Mouse (Mus musculus) forebrain, embryonic 11.5 days (tissue): Measurements from ENCODE around the gene Sdc3. TPM values are rescaled to one million over a fixed set of nuclear protein-coding genes. Genes with fewer than 3 reads are reported as not detected.

Experiments used
- ATAC-seq: fragments of 200-750 bp; cut with Nextera tagmentation; replicated peaks from 2 replicates; pipeline ENCODE4 v1.8.0; 2017; ENCODE audit warnings: moderate TSS enrichment; ENCODE audit not compliant: low FRiP score
- DNase-seq: peaks from one replicate; pipeline ENCODE4 v3.0.0-alpha.2; 2017; ENCODE audit warnings: low spot score
- H3K27ac ChIP-seq: fragments of 300-500 bp; sonication (generic); 2 replicates; pipeline ENCODE4 v1.5.1; 2014; ENCODE audit warnings: low read depth, low read length
- H3K27me3 ChIP-seq: fragments of 300-500 bp; sonication (generic); 2 replicates; pipeline ENCODE4 v1.6.1; 2014; ENCODE audit warnings: mild to moderate bottlenecking, low read length, mixed read lengths; ENCODE audit not compliant: control insufficient read depth, insufficient read depth
- H3K36me3 ChIP-seq: fragments of 300-500 bp; sonication (generic); 2 replicates; pipeline ENCODE4 v1.6.1; 2014; ENCODE audit warnings: mild to moderate bottlenecking, low read length, moderate library complexity, mixed read lengths; ENCODE audit not compliant: control insufficient read depth, insufficient read depth
- H3K4me1 ChIP-seq: fragments of 300-500 bp; sonication (generic); replicated peaks from 2 replicates; pipeline ENCODE4 v1.6.1; 2014; ENCODE audit warnings: low read length, mixed read lengths; ENCODE audit not compliant: control insufficient read depth, insufficient read depth
- H3K4me2 ChIP-seq: fragments of 300-500 bp; sonication (generic); 2 replicates; pipeline ENCODE4 v1.6.1; 2014; ENCODE audit warnings: low read depth, mild to moderate bottlenecking, low read length, moderate library complexity, mixed read lengths; ENCODE audit not compliant: severe bottlenecking
- H3K4me3 ChIP-seq: fragments of 300-500 bp; sonication (generic); 2 replicates; pipeline ENCODE4 v1.5.1; 2014; ENCODE audit warnings: low read depth, low read length
- H3K9ac ChIP-seq: fragments of 300-500 bp; sonication (generic); 2 replicates; pipeline ENCODE4 v1.6.1; 2014; ENCODE audit warnings: low read length
- H3K9me3 ChIP-seq: fragments of 300-500 bp; sonication (generic); 2 replicates; pipeline ENCODE4 v1.6.1; 2016; ENCODE audit warnings: low read length, mixed read lengths; ENCODE audit not compliant: control insufficient read depth
- WGBS: fragments of 180-500 bp; shearing (Covaris S2); extraction: QIAGEN DNeasy Blood & Tissue Kit; methylation state at CpG from one replicate; pipeline ENCODE4 v1.1.7; 2014; 5-methylcytosine and 5-hydroxymethylcytosine counted together
- polyA plus RNA-seq: library from polyadenylated mRNA; unstranded; fragments of >200 nt; fragmentation: Nextera tagmentation; extraction: Ambion mirVana; gene quantifications from 2 replicates; pipeline ENCODE4 v1.2.1, GENCODE M21; 2014

Gene Sdc3
- polyA plus RNA-seq, 1 experiment from 2014 or later = 19.5 TPM

GRCm38 (mm10) chr4:130841107-130841840 is 48.9 kb downstream of the Sdc3 start:
- H3K27me3 ChIP-seq = peaks cover 30% of the 10 kb centered on the region
- H3K4me1 ChIP-seq = peaks cover 17% of the 10 kb centered on the region; the same call in 1 of the 2 replicates
- peak; percentile 73 for DNase-seq
- no peaks in the 10 kb centered on the region for H3K36me3 ChIP-seq
- peak; percentile 56 for ATAC-seq
- H3K9ac ChIP-seq = no peak overlapping the region
- no peak overlapping the region for H3K4me2 ChIP-seq
- WGBS = 73% methylated on average over 7 of the region's 8 CpGs
- H3K4me3 ChIP-seq = no peak overlapping the region
- H3K27ac ChIP-seq = no peak overlapping the region
- no peaks in the 10 kb centered on the region for H3K9me3 ChIP-seq

- Histone ChIP-seq H3K4me2 (no peak overlapping the region), H3K9ac (no peak overlapping the region), H3K27me3 (no peaks in the 10 kb centered on the region), H3K27ac (no peak overlapping the region), H3K4me1 (no peaks in the 10 kb centered on the region), H3K9me3 (no peaks in the 10 kb centered on the region), H3K36me3 (no peaks in the 10 kb centered on the region), H3K4me3 (no peak overlapping the region)
- DNase-seq (no peak), ATAC-seq (no peak)
- WGBS = 81% methylated on average over 14 of the region's 14 CpGs
These were observed 56.5 kb downstream of the Sdc3 start for GRCm38 (mm10) chr4:130848814-130849213.

- H3K4me1 ChIP-seq = peaks cover 7% of the 10 kb centered on the region; the same call in 1 of the 2 replicates
- no peak overlapping the region for H3K4me2 ChIP-seq
- H3K4me3 ChIP-seq = no peak overlapping the region
- no peaks in the 10 kb centered on the region for H3K9me3 ChIP-seq
- no peak for DNase-seq
- H3K27ac ChIP-seq = no peak overlapping the region
- no peaks in the 10 kb centered on the region for H3K36me3 ChIP-seq
- peaks cover 16% of the 10 kb centered on the region for H3K27me3 ChIP-seq
- no peak overlapping the region for H3K9ac ChIP-seq
- 66% methylated on average over 8 of the region's 8 CpGs for WGBS
- ATAC-seq = no peak
These were observed 65.3 kb downstream of the Sdc3 start for GRCm38 (mm10) chr4:130857661-130858060.

- ATAC-seq (no peak), DNase-seq (no peak)
- Histone ChIP-seq H3K4me2 (no peak overlapping the region), H3K4me3 (no peak overlapping the region), H3K36me3 (no peaks in the 10 kb centered on the region), H3K4me1 (peaks cover 7% of the 10 kb centered on the region; the same call in 1 of the 2 replicates), H3K27ac (no peak overlapping the region), H3K27me3 (peaks cover 20% of the 10 kb centered on the region), H3K9me3 (no peaks in the 10 kb centered on the region), H3K9ac (no peak overlapping the region)
- 98% methylated on average over 7 of the region's 7 CpGs for WGBS
These were observed 66.5 kb downstream of the Sdc3 start for GRCm38 (mm10) chr4:130858880-130859279.

- no peak overlapping the region for H3K4me3 ChIP-seq
- 73% methylated on average over 8 of the region's 8 CpGs for WGBS
- no peak overlapping the region for H3K27ac ChIP-seq
- peaks cover 7% of the 10 kb centered on the region; the same call in 1 of the 2 replicates for H3K4me1 ChIP-seq
- H3K4me2 ChIP-seq = no peak overlapping the region
- H3K36me3 ChIP-seq = no peaks in the 10 kb centered on the region
- DNase-seq (no peak), ATAC-seq (no peak)
- H3K27me3 ChIP-seq = peaks cover 22% of the 10 kb centered on the region
- no peak overlapping the region for H3K9ac ChIP-seq
- H3K9me3 ChIP-seq = no peaks in the 10 kb centered on the region
These were observed 67.1 kb downstream of the Sdc3 start for GRCm38 (mm10) chr4:130859467-130859866.

- H3K27me3 ChIP-seq = peaks cover 22% of the 10 kb centered on the region
- WGBS = 57% methylated on average over 15 of the region's 15 CpGs
- DNase-seq (no peak), ATAC-seq (no peak)
- H3K4me3 ChIP-seq = peak overlapping the region; percentile 16
- H3K27ac ChIP-seq = no peak overlapping the region
- H3K9me3 ChIP-seq = no peaks in the 10 kb centered on the region
- H3K4me1 ChIP-seq = peaks cover 18% of the 10 kb centered on the region
- no peaks in the 10 kb centered on the region for H3K36me3 ChIP-seq
- no peak overlapping the region for H3K9ac ChIP-seq
- H3K4me2 ChIP-seq = peak overlapping the region; percentile 49
These were observed 68.7 kb downstream of the Sdc3 start for GRCm38 (mm10) chr4:130860902-130861652.

- ATAC-seq (peak; percentile 79), DNase-seq (peak; percentile 70)
- 2% methylated on average over 30 of the region's 30 CpGs for WGBS
- Histone ChIP-seq H3K9me3 (no peaks in the 10 kb centered on the region), H3K27me3 (peaks cover 26% of the 10 kb centered on the region), H3K4me2 (peak overlapping the region; percentile 49), H3K4me3 (peak overlapping the region; percentile 16), H3K9ac (peak overlapping the region; percentile 23; the same call in 1 of the 2 replicates), H3K4me1 (peaks cover 19% of the 10 kb centered on the region), H3K36me3 (no peaks in the 10 kb centered on the region), H3K27ac (no peak overlapping the region)
These were observed 69.4 kb downstream of the Sdc3 start for GRCm38 (mm10) chr4:130861653-130862208.

GRCm38 (mm10) chr4:130862538-130862937 is 70.2 kb downstream of the Sdc3 start:
- Histone ChIP-seq H3K4me1 (peaks cover 19% of the 10 kb centered on the region), H3K27ac (no peak overlapping the region), H3K4me3 (no peak overlapping the region), H3K36me3 (no peaks in the 10 kb centered on the region), H3K27me3 (peaks cover 34% of the 10 kb centered on the region), H3K9ac (no peak overlapping the region), H3K4me2 (no peak overlapping the region), H3K9me3 (no peaks in the 10 kb centered on the region)
- ATAC-seq (no peak), DNase-seq (no peak)
- 70% methylated on average over 5 of the region's 5 CpGs for WGBS
